In the genomic region with DNA sequence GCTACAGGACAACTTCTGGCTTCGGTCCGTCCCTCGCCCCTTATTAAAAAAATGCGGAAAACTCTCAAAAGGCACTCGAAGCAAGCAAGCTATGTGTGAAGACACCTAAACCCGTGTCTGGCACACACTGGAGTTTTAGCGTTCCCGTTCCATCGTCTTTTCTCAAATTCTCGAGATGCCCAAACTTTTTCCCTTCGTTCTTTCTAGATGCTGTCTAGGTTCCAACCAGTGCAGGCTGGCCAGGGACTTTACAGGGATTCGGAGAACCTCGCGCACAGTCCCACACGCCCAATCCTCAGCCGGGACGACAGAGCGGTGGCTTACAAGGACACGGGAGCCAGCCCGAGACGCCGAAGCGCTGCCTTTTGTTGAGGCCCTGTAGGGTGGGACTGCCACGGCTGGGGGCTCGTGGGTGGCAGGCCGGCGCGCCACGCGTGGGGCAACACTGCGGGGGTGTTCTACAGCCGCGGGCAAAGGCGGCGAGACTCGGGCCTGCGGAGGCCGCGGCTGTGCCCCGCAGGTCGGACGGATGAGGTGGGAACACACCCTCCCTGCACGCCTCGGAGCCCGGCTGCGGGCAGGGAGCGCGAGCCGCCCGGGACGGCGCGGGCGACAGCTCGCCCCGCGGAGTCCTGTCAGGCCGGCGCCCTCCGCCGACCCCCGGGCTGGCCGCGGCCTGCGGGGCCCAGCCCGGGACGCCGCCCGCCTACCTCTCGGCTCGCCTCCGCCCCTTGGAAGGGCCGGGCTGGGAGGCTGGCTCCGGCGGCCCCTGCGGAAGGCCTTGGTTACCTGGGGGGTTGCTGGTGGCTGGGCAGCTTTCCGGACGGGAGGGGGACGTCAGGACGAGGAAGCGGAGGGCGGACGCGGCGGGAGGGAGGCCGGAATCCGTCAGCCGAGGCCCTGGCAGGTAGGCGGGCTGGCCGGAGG, we compare ENCODE assay signal across 8 mouse cellular contexts. TPM values are rescaled to one million over a fixed set of nuclear protein-coding genes. Genes with fewer than 3 reads are reported as not detected.
A peak's percentile ranks its signal among the peaks of the same experiment; 100 is the strongest.
DNase-seq lines count a peak whose midpoint lies in the region; ATAC-seq lines count a peak whose summit lies in the region.

No protein-coding gene starts in this region.

- H3K4me2 ChIP-seq in embryonic facial prominence, embryonic 12.5 days (replicated peaks): peak overlapping the region; percentile 64
- peak overlapping the region; percentile 76 for H3K4me2 ChIP-seq in heart, embryonic 12.5 days
- H3K4me2 ChIP-seq in kidney, embryonic 16.5 days (replicated peaks; ENCODE audit: low read depth, low read length): peak overlapping the region; percentile 64
- peak overlapping the region; percentile 81 for H3K4me2 ChIP-seq in liver, embryonic 16.5 days (ENCODE audit: low read depth, low read length)
- H3K4me2 ChIP-seq in neural tube, embryonic 14.5 days (ENCODE audit: low read depth, low read length): peak overlapping the region; percentile 84

- H3K9me3 ChIP-seq in embryonic facial prominence, embryonic 12.5 days: no peaks in the 10 kb centered on the region
- H3K9me3 ChIP-seq in heart, embryonic 12.5 days (replicated peaks): no peaks in the 10 kb centered on the region
- no peaks in the 10 kb centered on the region for H3K9me3 ChIP-seq in kidney, embryonic 16.5 days (ENCODE audit: low read length)
- no peaks in the 10 kb centered on the region for H3K9me3 ChIP-seq in liver, embryonic 16.5 days (replicated peaks; ENCODE audit: control insufficient read depth, low read length)
- no peaks in the 10 kb centered on the region for H3K9me3 ChIP-seq in neural tube, embryonic 14.5 days (ENCODE audit: control insufficient read depth, low read length)

- peaks cover 11% of the 10 kb centered on the region for H3K4me1 ChIP-seq in embryonic facial prominence, embryonic 12.5 days
- H3K4me1 ChIP-seq in heart, embryonic 12.5 days (replicated peaks): peaks cover 15% of the 10 kb centered on the region
- peaks cover 24% of the 10 kb centered on the region for H3K4me1 ChIP-seq in kidney, embryonic 16.5 days (ENCODE audit: insufficient read depth, low read length)
- peaks cover 17% of the 10 kb centered on the region for H3K4me1 ChIP-seq in liver, embryonic 16.5 days (ENCODE audit: control insufficient read depth, low read depth, low read length)
- H3K4me1 ChIP-seq in neural tube, embryonic 14.5 days (ENCODE audit: control insufficient read depth, insufficient read depth, low read length): peaks cover 12% of the 10 kb centered on the region; the same call in 1 of the 2 replicates

- H3K4me3 ChIP-seq in embryonic facial prominence, embryonic 12.5 days: peak overlapping the region; percentile 100
- H3K4me3 ChIP-seq in heart, embryonic 12.5 days: peak overlapping the region; percentile 89
- H3K4me3 ChIP-seq in kidney, embryonic 16.5 days (ENCODE audit: low read length): peak overlapping the region; percentile 95
- H3K4me3 ChIP-seq in liver, embryonic 16.5 days (ENCODE audit: low read depth, low read length): peak overlapping the region; percentile 94
- peak overlapping the region; percentile 99 for H3K4me3 ChIP-seq in neural tube, embryonic 14.5 days (ENCODE audit: low read depth, low read length)

- H3K27me3 ChIP-seq in embryonic facial prominence, embryonic 12.5 days: no peaks in the 10 kb centered on the region
- no peaks in the 10 kb centered on the region for H3K27me3 ChIP-seq in heart, embryonic 12.5 days (replicated peaks)
- H3K27me3 ChIP-seq in kidney, embryonic 16.5 days (ENCODE audit: insufficient read depth, low read length): no peaks in the 10 kb centered on the region
- H3K27me3 ChIP-seq in liver, embryonic 16.5 days (ENCODE audit: control insufficient read depth, insufficient read depth, low read depth, low read length): no peaks in the 10 kb centered on the region
- no peaks in the 10 kb centered on the region for H3K27me3 ChIP-seq in neural tube, embryonic 14.5 days (ENCODE audit: control insufficient read depth, insufficient read depth, low read length)

- peak overlapping the region; percentile 100 for H3K9ac ChIP-seq in embryonic facial prominence, embryonic 12.5 days
- peak overlapping the region; percentile 99 for H3K9ac ChIP-seq in heart, embryonic 12.5 days
- H3K9ac ChIP-seq in kidney, embryonic 16.5 days (replicated peaks; ENCODE audit: low read length): peak overlapping the region; percentile 99
- H3K9ac ChIP-seq in liver, embryonic 16.5 days (ENCODE audit: low read depth, low read length): peak overlapping the region; percentile 99
- peak overlapping the region; percentile 99 for H3K9ac ChIP-seq in neural tube, embryonic 14.5 days (replicated peaks; ENCODE audit: low read depth, low read length)

- peak; percentile 49 for DNase-seq in CD4-positive, CD25-positive, alpha-beta regulatory T cell, adult 2 months (ENCODE audit: low read depth, low spot score)
- DNase-seq in adrenal gland, adult 18-20 months (ENCODE audit: low spot score in 2 of 2): peak; percentile 52 to 57
- peak; percentile 60 for DNase-seq in thymus, postnatal 14 days

- WGBS in embryonic facial prominence, embryonic 12.5 days: under 1% methylated on average over 89 of the region's 90 CpGs
- WGBS in heart, embryonic 12.5 days: under 1% methylated on average over 86 of the region's 90 CpGs
- WGBS in kidney, embryonic 16.5 days: under 1% methylated on average over 71 of the region's 90 CpGs
- WGBS in liver, embryonic 16.5 days (ENCODE audit: insufficient replicate concordance): under 1% methylated on average over 87 of the region's 90 CpGs
- 1% methylated on average over 76 of the region's 90 CpGs for WGBS in neural tube, embryonic 14.5 days

- ATAC-seq in embryonic facial prominence, embryonic 12.5 days (ENCODE audit: insufficient number of reproducible peaks, insufficient read depth, low FRiP score, low TSS enrichment): peak; percentile 77
- ATAC-seq in heart, embryonic 12.5 days (ENCODE audit: insufficient number of reproducible peaks, low FRiP score): peak; percentile 87
- ATAC-seq in kidney, embryonic 16.5 days (ENCODE audit: low FRiP score, low TSS enrichment): peak; percentile 91
- peak; percentile 69 for ATAC-seq in liver, embryonic 16.5 days (ENCODE audit: low read depth)
- ATAC-seq in neural tube, embryonic 14.5 days (ENCODE audit: low read depth): peak; percentile 77

- no peaks in the 10 kb centered on the region for H3K36me3 ChIP-seq in embryonic facial prominence, embryonic 12.5 days
- no peaks in the 10 kb centered on the region for H3K36me3 ChIP-seq in heart, embryonic 12.5 days
- H3K36me3 ChIP-seq in kidney, embryonic 16.5 days (ENCODE audit: insufficient read depth, low read length): no peaks in the 10 kb centered on the region
- no peaks in the 10 kb centered on the region for H3K36me3 ChIP-seq in liver, embryonic 16.5 days (ENCODE audit: control insufficient read depth, insufficient read depth)
- H3K36me3 ChIP-seq in neural tube, embryonic 14.5 days (ENCODE audit: control insufficient read depth, insufficient read depth, low read length): no peaks in the 10 kb centered on the region

- peak overlapping the region; percentile 98 for H3K27ac ChIP-seq in embryonic facial prominence, embryonic 12.5 days
- H3K27ac ChIP-seq in heart, embryonic 12.5 days (ENCODE audit: poor library complexity, severe bottlenecking): peak overlapping the region; percentile 99
- H3K27ac ChIP-seq in kidney, embryonic 16.5 days (ENCODE audit: low read length): peak overlapping the region; percentile 97
- H3K27ac ChIP-seq in liver, embryonic 16.5 days (ENCODE audit: low read length): peak overlapping the region; percentile 96
- peak overlapping the region; percentile 97 for H3K27ac ChIP-seq in neural tube, embryonic 14.5 days (ENCODE audit: low read depth, low read length)

RNA-seq across cellular contexts. Expression of a gene that starts 0.7 kb away (rescaled TPM):
- total RNA-seq in adrenal gland, adult 18-20 months (2021): 100 to 1,000 TPM; 187 to 226 TPM
- 317 and 329 TPM in 2 replicates for polyA plus RNA-seq in embryonic facial prominence, embryonic 12.5 days (2016; fragmentation: Nextera tagmentation; extraction: Ambion mirVana)
- 255 and 280 TPM in 2 replicates for polyA plus RNA-seq in heart, embryonic 12.5 days (2016; fragmentation: Nextera tagmentation; extraction: Ambion mirVana)
- polyA plus RNA-seq in kidney, embryonic 16.5 days (2015; fragmentation: Nextera tagmentation; extraction: Ambion mirVana): 309 and 365 TPM in 2 replicates
- polyA plus RNA-seq in liver, embryonic 16.5 days (2015; fragmentation: Nextera tagmentation; extraction: Ambion mirVana): 110 and 114 TPM in 2 replicates
- 426 and 429 TPM in 2 replicates for polyA plus RNA-seq in neural tube, embryonic 14.5 days (2014; fragmentation: Nextera tagmentation; extraction: Ambion mirVana)

RNA-seq across cellular contexts. Expression of a gene that starts 55.9 kb away (rescaled TPM):
- total RNA-seq in adrenal gland, adult 18-20 months (2021): 100 to 1,000 TPM; 364 to 767 TPM
- 130 and 133 TPM in 2 replicates for polyA plus RNA-seq in embryonic facial prominence, embryonic 12.5 days (2016; fragmentation: Nextera tagmentation; extraction: Ambion mirVana)
- polyA plus RNA-seq in heart, embryonic 12.5 days (2016; fragmentation: Nextera tagmentation; extraction: Ambion mirVana): 186 and 190 TPM in 2 replicates
- polyA plus RNA-seq in kidney, embryonic 16.5 days (2015; fragmentation: Nextera tagmentation; extraction: Ambion mirVana): 149 and 165 TPM in 2 replicates
- 163 and 188 TPM in 2 replicates for polyA plus RNA-seq in liver, embryonic 16.5 days (2015; fragmentation: Nextera tagmentation; extraction: Ambion mirVana)
- 19.3 and 38.1 TPM in 2 replicates for polyA plus RNA-seq in neural tube, embryonic 14.5 days (2014; fragmentation: Nextera tagmentation; extraction: Ambion mirVana)

Comparison
In these comparisons a context has a peak if more than half of its experiments do, and no peak if none do; other contexts are left out.
1. Peak in every context shown above with its lines: DNase-seq, ATAC-seq, H3K4me3 ChIP-seq and H3K27ac ChIP-seq.